Mouse (Mus musculus) erythroblast, embryonic 14.5 days (primary cell): Measurements from ENCODE around the gene Trim68.

Experiments
- GATA1 ChIP-seq: IDR thresholded peaks from 2 replicates; pipeline ENCODE4 v1.6.1; 2012; ENCODE audit warnings: low read length, inconsistent platforms, mixed read lengths
- TAL1 ChIP-seq: IDR thresholded peaks from 3 replicates; pipeline ENCODE4 v1.6.1; 2012; ENCODE audit warnings: low read length, inconsistent platforms, mixed read lengths

DNA sequence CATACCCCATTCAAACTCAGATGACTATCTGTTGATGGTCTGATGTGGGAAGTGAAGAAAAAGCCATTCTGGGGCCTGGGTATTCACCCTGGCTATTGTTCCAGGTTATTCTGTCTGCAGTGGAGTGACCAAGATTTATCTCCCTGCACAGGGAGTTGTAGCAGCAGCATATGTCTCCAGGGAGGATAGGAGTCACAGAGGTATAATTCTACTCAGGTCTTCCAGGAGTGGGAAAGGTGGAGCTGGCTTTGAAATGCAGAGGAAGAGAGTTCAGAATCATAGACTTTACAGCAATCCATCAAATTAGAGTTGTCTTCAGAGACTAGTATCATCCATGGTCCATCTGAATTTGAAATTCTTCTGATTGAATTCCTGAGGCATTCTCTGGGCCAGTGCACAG lies 40.3 kb upstream of the Trim68 start, which contains the start of gene Olfr559:
- no peak for TF ChIP-seq GATA1
- TF ChIP-seq TAL1: no peak
